Mouse (Mus musculus) liver, adult (tissue): ENCODE measurements around the gene Mt4.

ENCODE experiments used
- GATA4 ChIP-seq: IDR thresholded peaks from 2 replicates; pipeline ENCODE4 v1.6.1; 2014; ENCODE audit warnings: mild to moderate bottlenecking, low read length; ENCODE audit not compliant: insufficient replicate concordance

Gene Mt4

DNA sequence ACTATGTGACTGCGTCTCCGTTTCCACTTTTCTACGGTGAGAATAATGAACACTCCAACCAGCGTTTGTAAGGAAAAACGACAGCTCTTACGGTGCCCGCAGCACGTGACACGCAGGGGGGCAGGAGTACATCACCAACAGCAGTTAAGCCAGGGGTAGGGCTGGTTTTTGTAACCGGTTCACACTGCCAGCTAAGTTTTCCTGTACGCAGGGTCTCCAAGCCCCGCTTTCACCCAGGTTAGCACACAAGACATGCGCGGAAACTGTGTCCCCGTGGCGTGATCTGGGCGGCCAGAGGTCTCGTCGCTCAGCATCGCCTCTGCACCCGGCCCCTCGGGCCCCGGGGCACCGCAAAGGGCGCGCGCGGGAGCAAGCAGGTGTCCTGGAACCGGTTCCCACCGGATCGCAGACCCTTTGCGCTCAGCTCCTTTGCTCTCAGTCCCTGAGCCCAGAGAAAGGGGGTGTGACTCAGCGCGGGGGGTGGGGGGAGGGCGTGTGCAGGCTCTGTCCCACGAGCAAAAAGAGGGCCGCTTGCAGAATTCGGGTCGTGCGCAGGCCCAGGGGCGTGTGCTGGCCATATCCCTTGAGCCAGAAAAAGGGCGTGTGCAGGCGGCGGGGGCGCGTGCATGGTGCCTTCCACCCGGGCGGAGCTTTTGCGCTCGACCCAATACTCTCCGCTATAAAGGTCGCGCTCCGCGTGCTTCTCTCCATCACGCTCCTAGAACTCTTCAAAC, 35.2 kb downstream of the Mt4 start, which contains the start of gene Mt2:
TSS of gene Mt2 (plus strand) at position 590 of the 734 bp plus-strand sequence.
- TF ChIP-seq GATA4, result no peak

DNA sequence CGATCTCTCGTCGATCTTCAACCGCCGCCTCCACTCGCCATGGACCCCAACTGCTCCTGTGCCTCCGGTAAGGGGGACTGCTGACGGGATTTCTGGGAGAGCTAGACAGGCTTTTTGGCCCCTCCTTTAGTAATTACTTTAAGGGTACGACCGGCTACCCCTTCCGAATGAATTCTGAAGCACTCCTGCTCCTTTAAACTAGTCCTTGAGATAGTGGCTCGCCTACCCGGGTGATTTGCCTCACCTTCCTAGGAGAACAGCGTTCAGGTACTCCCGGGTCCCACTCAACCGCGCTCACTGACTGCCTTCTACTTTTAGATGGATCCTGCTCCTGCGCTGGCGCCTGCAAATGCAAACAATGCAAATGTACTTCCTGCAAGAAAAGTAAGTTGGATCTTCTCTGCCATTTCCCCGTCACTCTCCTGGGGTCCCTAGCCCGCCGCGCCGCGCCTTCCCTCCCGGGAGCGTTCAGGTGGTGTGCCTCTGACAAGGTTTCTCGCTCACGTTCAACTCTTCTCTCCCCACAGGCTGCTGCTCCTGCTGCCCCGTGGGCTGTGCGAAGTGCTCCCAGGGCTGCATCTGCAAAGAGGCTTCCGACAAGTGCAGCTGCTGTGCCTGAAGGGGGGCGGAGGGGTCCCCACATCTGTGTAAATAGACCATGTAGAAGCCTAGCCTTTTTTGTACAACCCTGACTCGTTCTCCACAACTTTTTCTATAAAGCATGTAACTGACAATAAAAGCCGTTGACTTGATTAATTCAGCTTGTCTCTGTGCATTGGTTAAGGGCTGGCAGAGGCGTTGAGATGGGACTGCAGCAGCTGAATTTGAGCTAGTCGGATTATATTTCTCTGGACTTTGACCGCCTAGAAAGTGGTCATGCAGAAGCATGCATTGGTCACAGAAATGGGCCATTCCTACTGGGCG, 36.1 kb downstream of the Mt4 start:
- no peak for TF ChIP-seq GATA4

DNA sequence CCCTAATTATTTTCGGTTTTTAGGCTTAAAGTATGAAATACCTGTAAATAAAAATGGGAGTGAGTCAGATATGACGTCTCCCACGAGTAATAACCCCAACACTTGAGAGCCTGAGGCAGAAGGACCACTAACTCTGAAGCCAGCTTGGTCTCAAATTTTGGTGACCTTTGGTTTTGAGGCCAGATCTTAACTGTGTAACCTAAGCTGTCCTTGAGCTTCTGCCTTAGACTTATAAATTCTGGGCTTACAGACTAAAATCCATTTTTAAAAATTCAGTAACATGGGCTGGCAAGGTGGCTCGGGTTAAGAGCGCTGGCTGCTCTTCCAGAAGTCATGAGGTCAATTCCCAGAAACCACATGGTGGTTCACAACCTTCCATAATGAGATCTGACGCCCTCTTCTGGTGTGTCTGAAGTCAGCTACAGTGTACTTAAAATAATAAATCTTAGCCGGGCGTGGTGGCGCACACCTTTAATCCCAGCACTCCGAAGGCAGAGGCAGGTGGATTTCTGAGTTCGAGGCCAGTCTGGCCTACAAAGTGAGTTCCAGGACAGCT, 36.9 kb downstream of the Mt4 start:
- no peak for TF ChIP-seq GATA4

DNA sequence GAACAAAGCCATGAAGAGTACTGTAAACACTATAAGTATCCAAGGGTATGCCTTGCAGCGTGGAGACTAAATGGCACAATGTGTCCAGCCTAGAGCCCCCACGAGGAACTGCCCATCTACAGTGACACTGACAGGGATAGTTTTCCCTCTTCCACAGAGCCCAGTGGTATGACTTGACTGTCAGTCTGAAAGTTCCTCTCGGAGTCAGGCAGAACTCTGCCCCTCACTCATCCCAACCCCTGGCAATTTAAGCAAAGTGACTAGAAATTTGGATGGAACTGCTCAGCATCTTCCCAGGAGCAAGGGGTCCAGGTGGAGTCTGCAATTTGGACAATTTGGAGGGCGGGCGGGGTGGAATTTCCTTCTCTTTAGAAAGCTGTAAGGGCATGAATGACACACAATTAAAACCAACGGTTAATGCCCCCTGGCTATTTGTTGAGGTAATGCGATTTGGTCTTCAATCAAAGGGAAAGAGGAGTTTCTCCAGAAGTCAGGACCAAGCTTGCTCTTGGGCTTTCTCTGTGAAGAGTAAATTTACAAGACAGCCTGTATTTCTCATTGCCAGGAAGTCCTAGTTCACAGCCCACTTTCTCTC, 37.7 kb downstream of the Mt4 start:
- TF ChIP-seq GATA4, result no peak

DNA sequence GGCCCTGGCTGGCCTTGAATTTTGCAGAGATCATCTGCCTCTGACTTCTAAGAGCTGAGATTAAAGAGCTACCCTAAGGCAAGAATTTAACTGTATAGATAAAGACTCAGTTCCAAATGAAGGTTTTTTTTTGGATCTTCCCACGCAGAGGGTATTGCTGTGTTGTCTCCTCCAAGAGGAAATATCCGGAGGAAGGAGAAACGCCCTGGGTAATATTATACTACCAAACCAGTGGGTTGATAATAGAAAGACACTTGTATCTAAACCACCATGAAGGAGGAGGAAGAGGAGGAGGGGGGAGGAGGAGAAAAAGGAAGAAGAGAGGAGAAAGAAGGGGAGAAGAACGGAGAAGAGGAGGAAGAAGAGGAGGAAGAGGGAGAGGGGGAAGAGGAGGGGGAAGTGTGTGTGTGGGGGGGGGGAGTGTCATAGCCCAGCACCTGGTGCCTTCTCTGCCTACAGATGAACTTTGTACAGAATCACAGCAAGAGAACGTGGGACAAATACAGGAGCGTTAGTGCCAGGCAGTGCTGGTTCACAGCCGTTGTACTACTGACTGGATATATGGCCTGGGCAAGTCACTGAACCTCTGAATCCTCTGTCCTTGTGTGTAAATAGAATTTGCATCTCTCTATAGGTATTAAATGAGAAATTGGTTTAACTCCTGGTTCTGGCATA, 40.9 kb downstream of the Mt4 start:
- no peak for TF ChIP-seq GATA4

DNA sequence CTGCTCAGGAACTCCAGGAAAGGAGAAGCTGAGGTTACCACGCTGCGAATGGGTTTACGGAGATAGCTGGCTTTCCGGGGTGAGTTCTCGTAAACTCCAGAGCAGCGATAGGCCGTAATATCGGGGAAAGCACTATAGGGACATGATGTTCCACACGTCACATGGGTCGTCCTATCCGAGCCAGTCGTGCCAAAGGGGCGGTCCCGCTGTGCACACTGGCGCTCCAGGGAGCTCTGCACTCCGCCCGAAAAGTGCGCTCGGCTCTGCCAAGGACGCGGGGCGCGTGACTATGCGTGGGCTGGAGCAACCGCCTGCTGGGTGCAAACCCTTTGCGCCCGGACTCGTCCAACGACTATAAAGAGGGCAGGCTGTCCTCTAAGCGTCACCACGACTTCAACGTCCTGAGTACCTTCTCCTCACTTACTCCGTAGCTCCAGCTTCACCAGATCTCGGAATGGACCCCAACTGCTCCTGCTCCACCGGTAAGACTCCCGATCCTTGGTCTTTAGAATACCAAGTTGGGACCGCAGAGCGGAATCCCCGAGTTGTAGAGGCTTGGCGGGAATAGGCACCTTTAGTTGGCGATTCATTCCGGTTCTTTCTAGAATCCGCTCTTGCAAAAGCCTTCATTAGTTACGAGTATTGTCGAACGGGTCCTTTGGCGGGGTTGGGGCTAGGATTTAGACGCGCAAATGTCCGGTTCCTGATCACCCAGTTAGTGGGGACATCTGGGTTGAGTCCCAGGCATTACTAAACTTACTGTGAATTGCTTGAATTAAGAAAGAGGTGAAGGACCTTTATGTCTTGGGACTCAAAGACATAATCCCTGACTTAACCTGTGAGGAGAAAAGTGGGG, 42.1 kb downstream of the Mt4 start, which contains the start of gene Mt1:
TSS of gene Mt1 (plus strand) at position 226 of the 856 bp plus-strand sequence.
- peak; percentile 93; the same call in 1 of the 2 replicates for TF ChIP-seq GATA4

DNA sequence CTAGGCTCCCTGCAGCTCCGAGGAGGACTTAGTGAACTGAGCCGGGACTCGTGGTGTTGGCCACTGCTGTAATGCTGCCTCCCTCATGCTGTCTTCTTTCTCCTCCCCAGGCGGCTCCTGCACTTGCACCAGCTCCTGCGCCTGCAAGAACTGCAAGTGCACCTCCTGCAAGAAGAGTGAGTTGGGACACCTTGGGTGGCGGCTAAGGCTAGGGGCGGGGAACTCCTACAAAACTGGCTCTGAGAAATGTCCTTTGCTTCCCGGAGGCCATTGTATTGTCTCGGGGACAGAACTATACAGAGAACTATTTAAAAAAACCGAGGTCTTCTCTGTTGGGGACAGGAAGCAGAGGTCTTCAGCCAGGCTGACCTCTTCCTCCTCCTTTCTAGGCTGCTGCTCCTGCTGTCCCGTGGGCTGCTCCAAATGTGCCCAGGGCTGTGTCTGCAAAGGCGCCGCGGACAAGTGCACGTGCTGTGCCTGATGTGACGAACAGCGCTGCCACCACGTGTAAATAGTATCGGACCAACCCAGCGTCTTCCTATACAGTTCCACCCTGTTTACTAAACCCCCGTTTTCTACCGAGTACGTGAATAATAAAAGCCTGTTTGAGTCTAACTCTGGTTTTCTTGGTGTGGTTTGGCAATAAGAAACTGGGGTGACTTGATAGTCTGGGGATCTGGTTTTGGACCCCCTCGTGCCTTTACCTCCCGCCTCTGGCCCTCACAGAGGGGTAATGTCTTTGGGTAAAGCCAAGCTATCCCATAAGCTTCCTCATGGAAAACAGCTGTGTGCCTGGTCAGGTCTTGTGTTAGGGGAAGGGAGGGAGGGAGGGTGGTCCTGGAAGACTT, 42.9 kb downstream of the Mt4 start:
- TF ChIP-seq GATA4, result no peak

DNA sequence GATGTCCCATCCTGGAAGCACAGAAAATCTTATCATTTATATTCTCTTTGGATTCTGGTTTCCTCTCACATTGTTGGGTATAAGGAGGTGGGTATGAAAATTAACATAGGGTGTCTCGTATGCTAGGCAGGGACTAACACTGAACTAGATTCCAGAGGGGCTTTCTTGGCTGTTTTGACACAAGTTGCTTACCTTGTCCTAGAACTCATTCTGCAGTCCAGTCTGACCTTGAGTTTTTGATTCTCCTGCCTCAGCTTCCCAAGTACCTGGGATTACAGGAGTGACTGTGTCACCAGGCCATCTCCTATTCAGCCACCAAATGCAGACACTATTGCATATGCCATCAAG, 43.5 kb downstream of the Mt4 start:
- TF ChIP-seq GATA4, result no peak

DNA sequence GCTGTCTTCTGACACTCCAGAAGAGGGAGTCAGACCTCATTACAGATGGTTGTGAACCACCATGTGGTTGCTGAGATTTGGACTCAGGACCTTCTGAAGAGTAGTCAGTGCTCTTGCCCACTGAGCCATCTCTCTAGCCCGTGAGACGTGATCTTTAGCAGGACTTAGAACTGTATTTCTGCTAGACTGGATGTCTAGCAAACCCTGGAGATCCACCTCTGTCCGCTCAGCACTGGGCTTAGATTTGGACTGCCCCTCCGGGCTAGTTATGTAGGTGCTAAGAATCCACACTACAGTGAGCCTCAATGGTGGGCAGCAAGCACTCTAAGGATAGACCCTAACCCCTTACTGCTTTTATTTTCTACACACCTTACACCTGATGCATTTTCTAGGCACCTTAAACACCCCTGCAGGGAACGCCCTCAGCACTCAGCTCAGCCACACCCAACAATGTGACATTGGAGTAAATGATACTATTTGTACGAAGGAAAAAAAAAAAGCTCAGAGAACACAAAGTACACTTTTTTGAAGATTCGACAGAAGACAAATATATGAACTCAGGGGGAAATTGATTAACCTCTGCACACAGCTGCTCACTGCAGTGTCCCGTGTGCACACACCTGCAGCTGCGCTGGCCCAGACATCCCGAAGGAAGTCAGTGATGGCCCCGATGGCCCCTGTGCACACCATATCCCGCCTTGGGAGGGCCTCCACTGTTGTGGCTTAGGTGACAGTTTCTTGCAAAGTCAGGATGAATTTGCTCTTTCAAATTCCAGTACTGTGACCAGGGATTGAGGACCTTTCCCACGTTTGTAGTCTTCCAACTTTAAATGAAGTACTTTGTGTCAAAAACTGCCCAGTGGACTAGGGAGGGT, 45.3 kb downstream of the Mt4 start:
- no peak for TF ChIP-seq GATA4

DNA sequence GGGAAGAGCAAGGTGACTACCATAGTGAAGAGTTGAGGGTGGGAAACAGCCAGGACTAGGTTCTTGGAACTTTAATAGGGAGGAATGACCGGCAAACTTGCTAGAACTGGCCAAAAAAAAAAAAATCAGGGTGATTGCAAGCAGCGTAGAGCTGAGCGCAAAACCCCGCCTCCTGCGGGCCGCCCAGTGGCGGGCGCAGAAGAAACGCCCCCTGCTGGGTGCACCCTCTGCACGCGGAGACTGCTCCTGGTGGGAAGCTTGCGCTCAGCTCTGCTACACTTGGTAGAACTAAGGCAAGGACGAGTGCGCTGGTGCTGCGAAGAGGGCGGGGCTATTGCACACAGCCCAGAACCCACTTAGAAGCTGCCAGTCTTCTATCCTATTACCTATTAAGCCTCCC, 46.1 kb downstream of the Mt4 start:
- no peak for TF ChIP-seq GATA4

DNA sequence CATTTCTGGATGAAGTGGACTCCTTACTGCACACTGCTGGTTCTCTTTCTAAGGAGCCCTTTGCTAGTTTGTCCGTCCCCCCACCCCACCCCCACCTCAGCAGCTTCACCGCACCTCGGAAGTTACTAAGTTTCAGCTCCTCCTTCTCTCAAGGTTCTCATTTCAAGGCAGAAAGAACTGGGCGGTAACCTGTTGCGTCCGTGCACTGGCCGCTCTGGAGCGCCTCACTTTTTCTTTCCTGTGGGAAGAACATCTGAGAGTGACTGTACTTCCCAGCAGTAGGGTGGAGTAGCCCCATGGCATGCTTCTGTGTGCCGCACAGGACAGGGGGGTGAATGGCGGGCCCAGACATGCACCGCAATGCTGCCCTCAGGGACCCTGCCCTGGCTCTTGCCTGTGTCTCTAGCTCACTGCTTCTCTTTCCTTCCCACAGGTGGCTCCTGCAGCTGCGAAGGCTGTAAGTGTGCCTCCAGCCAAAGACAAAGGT, 47.4 kb downstream of the Mt4 start:
- TF ChIP-seq GATA4, result no peak

DNA sequence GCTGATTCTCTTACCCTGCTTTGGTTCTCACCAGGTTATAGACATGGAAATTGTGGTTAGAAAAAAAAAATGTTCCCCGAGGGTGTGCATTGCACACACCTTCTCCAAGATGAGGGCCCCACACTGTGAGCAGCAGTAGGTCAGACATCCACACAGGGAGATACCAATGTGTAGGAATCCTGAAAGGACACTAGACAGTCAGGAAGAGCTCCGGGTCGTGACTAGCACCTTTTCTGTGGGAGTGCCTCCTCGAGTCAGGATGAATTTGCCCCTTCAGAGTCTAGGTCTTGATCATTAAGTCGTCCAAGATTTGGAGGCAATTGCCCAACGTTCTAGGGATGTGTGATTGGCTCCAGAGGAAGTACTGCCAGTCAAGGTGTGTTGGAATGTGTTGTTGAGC, 48.8 kb downstream of the Mt4 start:
- TF ChIP-seq GATA4, result no peak
